Mouse (Mus musculus): ENCODE measurements at regions not wholly inside any gene's neighbourhood (a gene's known extent, or its start where the extent isn't known, plus 50 kb on each side); places are given as distances from the start of the nearest gene placed in this dataset.

GRCm38 (mm10) chr7:70454525-70454924 is 88.0 kb upstream of the Nr2f2 start:
- no peaks in the 10 kb centered on the region for H3K27me3 ChIP-seq (ENCODE audit: control insufficient read depth, insufficient read depth, low read length)
- ATAC-seq (replicated peaks; ENCODE audit: insufficient number of reproducible peaks, low FRiP score, low TSS enrichment) = no peak
- H3K27ac ChIP-seq (ENCODE audit: low read depth, low read length) = no peak overlapping the region
- no peaks in the 10 kb centered on the region for H3K36me3 ChIP-seq (ENCODE audit: control insufficient read depth, insufficient read depth, low read length)
- no peak overlapping the region for H3K4me3 ChIP-seq (ENCODE audit: low read depth, low read length)
- H3K9ac ChIP-seq (ENCODE audit: low read depth, low read length) = no peak overlapping the region
- WGBS (ENCODE audit: insufficient replicate concordance) = 52% methylated on average over 1 of the region's 1 CpGs
- no peaks in the 10 kb centered on the region for H3K4me1 ChIP-seq (ENCODE audit: control insufficient read depth, insufficient read depth, low read length)
- H3K9me3 ChIP-seq (replicated peaks; ENCODE audit: control insufficient read depth, low read length) = no peaks in the 10 kb centered on the region
- H3K4me2 ChIP-seq = no peak overlapping the region

GRCm38 (mm10) chr7:70452816-70453215 is 86.3 kb upstream of the Nr2f2 start:
- H3K27me3 ChIP-seq (ENCODE audit: control insufficient read depth, insufficient read depth, low read length) = no peaks in the 10 kb centered on the region
- H3K9ac ChIP-seq (ENCODE audit: low read depth, low read length) = no peak overlapping the region
- no peaks in the 10 kb centered on the region for H3K36me3 ChIP-seq (ENCODE audit: control insufficient read depth, insufficient read depth, low read length)
- H3K4me2 ChIP-seq = no peak overlapping the region
- no peak for ATAC-seq (replicated peaks; ENCODE audit: insufficient number of reproducible peaks, low FRiP score, low TSS enrichment)
- H3K27ac ChIP-seq (ENCODE audit: low read depth, low read length) = no peak overlapping the region
- H3K9me3 ChIP-seq (replicated peaks; ENCODE audit: control insufficient read depth, low read length) = no peaks in the 10 kb centered on the region
- H3K4me1 ChIP-seq (ENCODE audit: control insufficient read depth, insufficient read depth, low read length) = no peaks in the 10 kb centered on the region
- 77% methylated on average over 4 of the region's 4 CpGs for WGBS (ENCODE audit: insufficient replicate concordance)
- no peak overlapping the region for H3K4me3 ChIP-seq (ENCODE audit: low read depth, low read length)

- H3K4me1 ChIP-seq (ENCODE audit: control insufficient read depth, insufficient read depth, low read length) = no peaks in the 10 kb centered on the region
- WGBS (ENCODE audit: insufficient replicate concordance) = 91% methylated on average over 6 of the region's 6 CpGs
- H3K27me3 ChIP-seq (ENCODE audit: control insufficient read depth, insufficient read depth, low read length) = no peaks in the 10 kb centered on the region
- H3K27ac ChIP-seq (ENCODE audit: low read depth, low read length) = no peak overlapping the region
- ATAC-seq (replicated peaks; ENCODE audit: insufficient number of reproducible peaks, low FRiP score, low TSS enrichment) = no peak
- H3K9ac ChIP-seq (ENCODE audit: low read depth, low read length) = no peak overlapping the region
- H3K36me3 ChIP-seq (ENCODE audit: control insufficient read depth, insufficient read depth, low read length) = no peaks in the 10 kb centered on the region
- H3K9me3 ChIP-seq (replicated peaks; ENCODE audit: control insufficient read depth, low read length) = no peaks in the 10 kb centered on the region
- no peak overlapping the region for H3K4me2 ChIP-seq
- H3K4me3 ChIP-seq (ENCODE audit: low read depth, low read length) = no peak overlapping the region
Measured at GRCm38 (mm10) chr7:70438908-70439307, 72.4 kb upstream of the Nr2f2 start.

GRCm38 (mm10) chr7:70433838-70434237 is 67.3 kb upstream of the Nr2f2 start:
- H3K27me3 ChIP-seq (ENCODE audit: control insufficient read depth, insufficient read depth, low read length) = no peaks in the 10 kb centered on the region
- no peak overlapping the region for H3K9ac ChIP-seq (ENCODE audit: low read depth, low read length)
- no peak overlapping the region for H3K4me3 ChIP-seq (ENCODE audit: low read depth, low read length)
- no peak for ATAC-seq (replicated peaks; ENCODE audit: insufficient number of reproducible peaks, low FRiP score, low TSS enrichment)
- H3K9me3 ChIP-seq (replicated peaks; ENCODE audit: control insufficient read depth, low read length) = no peaks in the 10 kb centered on the region
- H3K4me1 ChIP-seq (ENCODE audit: control insufficient read depth, insufficient read depth, low read length) = no peaks in the 10 kb centered on the region
- H3K27ac ChIP-seq (ENCODE audit: low read depth, low read length) = no peak overlapping the region
- H3K4me2 ChIP-seq = no peak overlapping the region
- WGBS (ENCODE audit: insufficient replicate concordance) = 39% methylated on average over 8 of the region's 8 CpGs
- H3K36me3 ChIP-seq (ENCODE audit: control insufficient read depth, insufficient read depth, low read length) = no peaks in the 10 kb centered on the region

- H3K9ac ChIP-seq (ENCODE audit: low read depth, low read length) = no peak overlapping the region
- H3K4me2 ChIP-seq = no peak overlapping the region
- H3K36me3 ChIP-seq (ENCODE audit: control insufficient read depth, insufficient read depth, low read length) = no peaks in the 10 kb centered on the region
- no peaks in the 10 kb centered on the region for H3K4me1 ChIP-seq (ENCODE audit: control insufficient read depth, insufficient read depth, low read length)
- no peak for ATAC-seq (replicated peaks; ENCODE audit: insufficient number of reproducible peaks, low FRiP score, low TSS enrichment)
- no peaks in the 10 kb centered on the region for H3K9me3 ChIP-seq (replicated peaks; ENCODE audit: control insufficient read depth, low read length)
- 84% methylated on average over 6 of the region's 6 CpGs for WGBS (ENCODE audit: insufficient replicate concordance)
- no peaks in the 10 kb centered on the region for H3K27me3 ChIP-seq (ENCODE audit: control insufficient read depth, insufficient read depth, low read length)
- no peak overlapping the region for H3K27ac ChIP-seq (ENCODE audit: low read depth, low read length)
- no peak overlapping the region for H3K4me3 ChIP-seq (ENCODE audit: low read depth, low read length)
Measured at GRCm38 (mm10) chr7:70433358-70433757, 66.8 kb upstream of the Nr2f2 start.

GRCm38 (mm10) chr7:70431712-70432111 is 65.2 kb upstream of the Nr2f2 start:
- no peak overlapping the region for H3K4me2 ChIP-seq
- H3K9me3 ChIP-seq (replicated peaks; ENCODE audit: control insufficient read depth, low read length) = no peaks in the 10 kb centered on the region
- H3K36me3 ChIP-seq (ENCODE audit: control insufficient read depth, insufficient read depth, low read length) = no peaks in the 10 kb centered on the region
- no peaks in the 10 kb centered on the region for H3K4me1 ChIP-seq (ENCODE audit: control insufficient read depth, insufficient read depth, low read length)
- no peak overlapping the region for H3K27ac ChIP-seq (ENCODE audit: low read depth, low read length)
- 72% methylated on average over 2 of the region's 2 CpGs for WGBS (ENCODE audit: insufficient replicate concordance)
- no peak overlapping the region for H3K4me3 ChIP-seq (ENCODE audit: low read depth, low read length)
- H3K9ac ChIP-seq (ENCODE audit: low read depth, low read length) = no peak overlapping the region
- no peaks in the 10 kb centered on the region for H3K27me3 ChIP-seq (ENCODE audit: control insufficient read depth, insufficient read depth, low read length)
- ATAC-seq (replicated peaks; ENCODE audit: insufficient number of reproducible peaks, low FRiP score, low TSS enrichment) = no peak

GRCm38 (mm10) chr7:70429326-70429725 is 62.8 kb upstream of the Nr2f2 start:
- Histone ChIP-seq H3K27ac (ENCODE audit: low read depth, low read length) (no peak overlapping the region), H3K4me1 (ENCODE audit: control insufficient read depth, insufficient read depth, low read length) (no peaks in the 10 kb centered on the region), H3K4me3 (ENCODE audit: low read depth, low read length) (no peak overlapping the region), H3K9ac (ENCODE audit: low read depth, low read length) (no peak overlapping the region), H3K27me3 (ENCODE audit: control insufficient read depth, insufficient read depth, low read length) (no peaks in the 10 kb centered on the region), H3K9me3 (replicated peaks; ENCODE audit: control insufficient read depth, low read length) (no peaks in the 10 kb centered on the region), H3K36me3 (ENCODE audit: control insufficient read depth, insufficient read depth, low read length) (no peaks in the 10 kb centered on the region), H3K4me2 (no peak overlapping the region)
- WGBS (ENCODE audit: insufficient replicate concordance) = 40% methylated on average over 2 of the region's 2 CpGs
- ATAC-seq (replicated peaks; ENCODE audit: insufficient number of reproducible peaks, low FRiP score, low TSS enrichment) = no peak

- H3K36me3 ChIP-seq (ENCODE audit: control insufficient read depth, insufficient read depth, low read length) = no peaks in the 10 kb centered on the region
- H3K9ac ChIP-seq (ENCODE audit: low read depth, low read length) = no peak overlapping the region
- no peak overlapping the region for H3K4me2 ChIP-seq
- no peaks in the 10 kb centered on the region for H3K27me3 ChIP-seq (ENCODE audit: control insufficient read depth, insufficient read depth, low read length)
- ATAC-seq (replicated peaks; ENCODE audit: insufficient number of reproducible peaks, low FRiP score, low TSS enrichment) = no peak
- H3K4me1 ChIP-seq (ENCODE audit: control insufficient read depth, insufficient read depth, low read length) = no peaks in the 10 kb centered on the region
- H3K4me3 ChIP-seq (ENCODE audit: low read depth, low read length) = no peak overlapping the region
- no peaks in the 10 kb centered on the region for H3K9me3 ChIP-seq (replicated peaks; ENCODE audit: control insufficient read depth, low read length)
- WGBS (ENCODE audit: insufficient replicate concordance) = 66% methylated on average over 4 of the region's 4 CpGs
- H3K27ac ChIP-seq (ENCODE audit: low read depth, low read length) = no peak overlapping the region
Measured at GRCm38 (mm10) chr7:70424231-70424620, 57.7 kb upstream of the Nr2f2 start.

- Histone ChIP-seq H3K9ac (ENCODE audit: low read depth, low read length) (no peak overlapping the region), H3K9me3 (replicated peaks; ENCODE audit: control insufficient read depth, low read length) (no peaks in the 10 kb centered on the region), H3K4me2 (no peak overlapping the region), H3K27ac (ENCODE audit: low read depth, low read length) (no peak overlapping the region), H3K27me3 (ENCODE audit: control insufficient read depth, insufficient read depth, low read length) (no peaks in the 10 kb centered on the region), H3K4me3 (ENCODE audit: low read depth, low read length) (no peak overlapping the region), H3K36me3 (ENCODE audit: control insufficient read depth, insufficient read depth, low read length) (no peaks in the 10 kb centered on the region), H3K4me1 (ENCODE audit: control insufficient read depth, insufficient read depth, low read length) (no peaks in the 10 kb centered on the region)
- ATAC-seq (replicated peaks; ENCODE audit: insufficient number of reproducible peaks, low FRiP score, low TSS enrichment) = no peak
- WGBS (ENCODE audit: insufficient replicate concordance) = 73% methylated on average over 10 of the region's 10 CpGs
Measured at GRCm38 (mm10) chr7:70423524-70424230, 57.1 kb upstream of the Nr2f2 start.

All from heart, embryonic 11.5 days (tissue).